Mouse (Mus musculus): ENCODE measurements around the gene Lrrn1. TPM values are rescaled to one million over a fixed set of nuclear protein-coding genes. Genes with fewer than 3 reads are reported as not detected.

Lrrn1 gene
- polyA plus RNA-seq (2017; shearing (Covaris generic)), result not detected

GRCm38 (mm10) chr6:107528877-107529864, at the start of gene Lrrn1:
TSS of gene Lrrn1 (plus strand) at chr6:107529768.

